Mouse (Mus musculus): Measurements from ENCODE around the gene Tnnt2.

The Tnnt2 gene

GRCm38 (mm10) chr1:135857137-135857775, 21.1 kb downstream of the Tnnt2 start:
- DNase-seq: no peak

- no peak for DNase-seq
Observed at GRCm38 (mm10) chr1:135858533-135858932, 22.4 kb downstream of the Tnnt2 start.

DNA sequence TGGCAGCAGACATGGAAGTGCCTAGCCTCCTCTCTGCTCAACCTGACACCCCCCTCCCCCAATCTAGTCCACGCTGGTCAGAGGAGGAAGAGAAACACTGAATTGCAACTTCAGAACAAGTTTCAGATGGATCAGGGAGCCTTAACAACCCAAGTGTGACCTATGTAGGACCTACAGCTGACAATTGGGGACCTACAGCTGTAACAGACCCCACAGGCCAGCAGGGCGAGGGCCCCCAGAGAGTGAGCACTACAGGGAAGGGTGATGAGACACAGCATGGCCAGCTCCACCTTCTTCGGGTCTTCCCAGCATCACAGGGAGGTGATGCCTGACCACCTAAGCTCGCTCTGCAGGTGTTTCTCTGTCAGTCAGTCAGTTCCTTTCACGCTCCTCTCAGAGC, 24.9 kb downstream of the Tnnt2 start:
- DNase-seq: no peak

- no peak for DNase-seq
Observed at GRCm38 (mm10) chr1:135861980-135862552, 25.9 kb downstream of the Tnnt2 start.

- DNase-seq: no peak
Observed at GRCm38 (mm10) chr1:135862561-135862960, 26.4 kb downstream of the Tnnt2 start.

DNA sequence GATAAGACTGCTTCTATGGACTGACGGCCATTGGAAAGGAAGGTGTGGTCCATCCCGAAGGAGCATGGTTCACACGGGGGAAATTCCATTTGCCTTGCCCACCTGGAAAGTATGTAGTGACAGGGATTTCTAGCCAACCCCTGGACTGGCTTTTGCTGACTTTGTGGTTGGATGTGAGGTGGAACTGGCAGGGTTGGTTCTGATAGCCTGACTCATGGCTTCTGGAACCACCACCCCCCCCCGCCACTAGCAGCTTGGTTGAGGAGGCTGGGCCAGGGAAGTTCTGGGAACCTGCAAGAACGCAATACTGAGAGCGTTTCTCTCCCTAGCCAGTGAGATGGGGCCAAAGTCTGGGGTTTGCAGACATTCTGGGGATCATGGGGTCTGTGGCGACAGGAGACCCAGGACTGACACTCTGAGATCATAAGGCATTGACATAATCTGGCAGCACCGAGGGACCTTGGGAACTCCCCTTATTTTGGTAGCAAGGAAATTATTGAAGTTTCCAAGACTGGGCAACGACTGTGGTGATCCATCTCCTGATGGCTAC, 27.7 kb downstream of the Tnnt2 start:
- no peak for DNase-seq

DNA sequence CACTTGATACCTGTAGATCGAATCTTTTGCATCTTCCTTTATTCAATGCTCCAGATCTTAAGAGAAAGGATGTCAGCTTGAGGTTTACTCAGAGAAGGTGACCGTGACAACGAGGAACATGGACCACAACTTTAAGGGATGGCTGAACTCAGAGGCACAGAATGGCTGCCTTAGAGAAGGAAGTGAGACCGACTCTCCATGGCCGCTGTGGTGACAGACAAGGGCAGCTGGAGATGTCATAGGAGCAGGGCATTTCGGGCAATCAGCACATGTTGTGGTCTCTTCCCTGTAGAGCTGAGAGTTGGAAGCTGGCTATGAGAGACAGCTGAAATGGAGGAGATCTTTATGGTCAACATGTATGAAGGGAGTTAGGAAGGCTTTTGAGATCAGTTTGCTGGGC, 28.7 kb downstream of the Tnnt2 start:
- DNase-seq: no peak

- DNase-seq: peak; percentile 64
Observed at GRCm38 (mm10) chr1:135865518-135866194, 29.5 kb downstream of the Tnnt2 start.

DNA sequence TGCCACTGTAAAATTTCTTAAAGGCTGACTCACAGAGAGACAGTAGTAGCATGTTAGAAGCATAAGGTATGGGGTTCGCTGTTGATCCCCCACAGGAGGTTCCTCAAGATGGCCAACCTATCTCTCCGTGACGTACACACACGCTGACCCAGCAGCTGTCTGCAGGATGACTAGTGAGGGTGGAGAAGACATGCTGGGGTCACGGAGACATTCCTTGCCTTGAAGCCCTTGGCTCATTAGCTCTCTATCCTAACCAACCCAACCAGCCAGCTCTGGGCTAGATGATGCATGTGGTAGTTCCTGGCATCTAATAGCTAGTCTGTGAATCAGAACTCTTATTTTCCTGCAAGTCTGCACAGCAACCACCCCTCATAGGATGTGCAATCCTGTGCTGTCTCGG, 32.4 kb downstream of the Tnnt2 start:
- no peak for DNase-seq

GRCm38 (mm10) chr1:135872991-135873390, 36.8 kb downstream of the Tnnt2 start:
- DNase-seq: no peak

- DNase-seq: no peak
Observed at GRCm38 (mm10) chr1:135877248-135877647, 41.1 kb downstream of the Tnnt2 start.

GRCm38 (mm10) chr1:135882385-135883109, 46.4 kb downstream of the Tnnt2 start:
- peak; percentile 19 for DNase-seq

GRCm38 (mm10) chr1:135889461-135890185, 53.5 kb downstream of the Tnnt2 start:
- DNase-seq: no peak

- DNase-seq: no peak
Observed at GRCm38 (mm10) chr1:135891424-135892216, 55.5 kb downstream of the Tnnt2 start.

- no peak for DNase-seq
Observed at GRCm38 (mm10) chr1:135892233-135892632, 56.1 kb downstream of the Tnnt2 start.

DNA sequence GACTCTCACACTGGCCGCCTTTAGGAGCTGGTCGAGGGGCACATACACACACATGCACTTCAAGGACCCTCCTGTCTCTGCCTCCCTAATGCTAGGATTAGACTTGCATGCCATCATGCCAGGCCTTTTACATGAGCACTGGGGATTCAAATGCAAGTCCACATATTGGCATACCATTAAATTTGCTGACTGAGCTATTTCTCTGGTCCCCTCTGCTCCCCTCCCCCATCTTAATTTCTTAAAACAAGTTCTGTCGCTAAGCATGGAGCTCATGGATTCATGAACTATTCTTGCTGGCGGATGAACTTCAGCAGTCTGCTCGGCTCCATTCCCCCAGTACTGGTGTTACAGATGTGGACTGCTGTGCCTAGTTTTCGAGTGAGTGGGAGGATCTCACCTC, 56.6 kb downstream of the Tnnt2 start:
- no peak for DNase-seq

GRCm38 (mm10) chr1:135893377-135893776, 57.2 kb downstream of the Tnnt2 start:
- DNase-seq: peak; percentile 38

DNA sequence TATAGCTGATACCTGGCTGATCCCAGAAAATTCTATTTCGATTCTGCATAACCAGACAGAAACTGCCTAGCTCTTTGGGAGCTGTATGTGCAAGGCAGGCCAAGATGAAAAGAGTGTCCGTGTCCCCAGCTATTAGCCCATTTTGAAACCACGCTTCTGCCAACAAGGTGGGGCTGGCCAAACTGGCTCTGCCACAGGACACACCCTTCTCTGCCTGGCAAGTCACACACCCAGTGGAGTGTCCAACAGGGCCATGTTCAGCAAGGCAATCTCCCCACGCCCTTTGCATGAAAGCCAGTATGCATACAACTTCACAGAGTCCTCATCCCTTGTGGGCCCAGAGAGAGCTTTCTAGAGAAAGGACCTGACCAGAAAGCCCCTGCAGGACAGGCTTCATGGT, 59.2 kb downstream of the Tnnt2 start:
- DNase-seq: no peak

DNA sequence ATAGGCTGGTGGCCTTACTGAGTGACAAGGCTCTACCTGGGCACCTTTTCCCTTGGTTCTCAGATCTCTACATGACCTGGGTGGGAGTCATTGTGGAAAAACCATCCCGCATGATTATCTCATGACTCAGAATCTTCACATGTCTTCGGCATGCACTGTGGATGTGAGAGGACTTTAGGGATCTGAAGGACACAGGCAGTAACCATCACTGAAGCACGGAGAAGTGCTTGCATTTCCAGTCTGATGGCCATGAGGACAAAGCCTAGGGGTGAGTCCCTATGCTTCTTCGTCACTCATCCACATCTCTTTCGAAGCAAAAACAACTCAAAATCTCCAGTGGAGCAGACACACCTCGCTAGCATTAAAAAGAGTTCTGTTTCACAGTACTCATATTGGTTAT, 63.1 kb downstream of the Tnnt2 start:
- no peak for DNase-seq

GRCm38 (mm10) chr1:135899991-135900515, 63.9 kb downstream of the Tnnt2 start:
- DNase-seq: no peak
